Mouse (Mus musculus) adrenal gland, postnatal 14 days (tissue): ENCODE results near the gene Rbm19. TPM values are rescaled to one million over a fixed set of nuclear protein-coding genes. Genes with fewer than 3 reads are reported as not detected.

Source experiments
- DNase-seq: peaks from one replicate; pipeline ENCODE4 v3.0.0; 2021; ENCODE audit warnings: mixed read lengths
- total RNA-seq: library from RNA; stranded (reverse); gene quantifications from 2 replicates; pipeline ENCODE4 v1.2.3, GENCODE M21; 2021

Rbm19 gene
- total RNA-seq, 1 experiment from 2014 or later, result 21.9 TPM

DNA sequence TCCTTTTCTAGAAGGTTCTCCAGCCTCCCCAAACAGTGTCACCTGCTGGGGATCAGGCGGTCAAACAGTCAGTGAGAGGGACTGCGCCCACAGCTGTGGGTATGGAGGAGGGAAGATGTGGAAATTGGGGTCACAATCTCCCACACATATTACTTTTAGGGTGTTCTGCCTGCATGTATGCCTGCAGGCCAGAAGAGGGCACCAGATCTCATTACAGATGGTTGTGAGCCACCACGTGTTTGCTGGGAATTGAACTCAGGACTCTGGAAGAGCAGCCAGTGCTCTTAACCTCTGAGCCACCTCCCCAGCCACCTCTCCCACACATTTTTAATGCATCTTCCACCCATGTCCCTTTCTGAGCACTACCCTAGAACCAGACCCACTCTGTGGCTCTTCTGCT, 88.1 kb downstream of the Rbm19 start:
- DNase-seq, result no peak

DNA sequence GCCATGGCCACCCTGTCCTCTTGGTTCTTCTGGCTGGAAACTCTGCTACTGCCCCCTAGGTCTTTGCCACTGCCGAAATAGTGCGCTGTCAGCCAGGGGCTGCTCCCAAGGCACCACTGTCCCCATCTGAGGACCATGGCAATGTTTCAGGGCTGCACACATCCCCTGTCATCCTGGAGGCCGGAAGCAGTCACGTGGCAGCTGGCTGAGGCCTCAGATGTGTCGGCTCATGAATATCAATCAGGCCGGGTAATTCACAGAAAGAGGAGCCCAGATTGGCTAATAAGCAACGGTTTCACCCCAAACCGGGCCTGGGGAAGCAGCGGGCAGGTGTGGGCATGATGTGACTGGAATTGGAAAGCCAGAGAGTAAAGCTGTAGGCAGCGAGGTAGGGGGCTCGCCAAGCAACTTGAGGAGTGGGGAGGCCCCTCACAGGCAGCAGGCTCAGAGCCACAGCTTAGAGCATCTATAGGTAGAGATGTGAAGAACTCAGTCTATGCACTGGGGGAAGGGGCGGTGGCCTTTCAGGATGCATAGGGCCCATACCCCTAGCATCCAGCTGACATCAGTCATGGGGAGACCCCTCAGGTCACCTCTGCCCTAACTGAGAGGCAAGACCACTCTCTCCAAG, 90.2 kb downstream of the Rbm19 start:
- DNase-seq, result no peak

DNA sequence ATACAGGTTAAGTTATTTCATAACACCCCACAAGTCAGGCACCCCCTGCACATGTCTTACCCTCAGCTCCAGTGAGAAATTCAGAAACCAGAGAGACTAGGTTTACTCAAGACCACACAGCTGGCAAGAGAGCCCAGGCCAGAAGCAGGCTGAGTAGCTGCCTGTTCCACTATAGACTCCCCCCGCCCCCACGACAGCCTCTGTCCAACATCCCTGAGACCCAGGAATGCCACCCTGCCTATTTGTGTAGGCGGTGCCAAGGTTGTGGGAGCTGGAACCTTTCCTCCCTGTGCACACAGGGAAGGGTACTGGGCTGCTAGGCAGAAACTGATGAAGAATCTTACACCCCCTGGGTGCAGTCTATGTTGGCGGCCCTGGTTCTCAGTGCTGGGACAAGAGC, 91.2 kb downstream of the Rbm19 start:
- no peak for DNase-seq

DNA sequence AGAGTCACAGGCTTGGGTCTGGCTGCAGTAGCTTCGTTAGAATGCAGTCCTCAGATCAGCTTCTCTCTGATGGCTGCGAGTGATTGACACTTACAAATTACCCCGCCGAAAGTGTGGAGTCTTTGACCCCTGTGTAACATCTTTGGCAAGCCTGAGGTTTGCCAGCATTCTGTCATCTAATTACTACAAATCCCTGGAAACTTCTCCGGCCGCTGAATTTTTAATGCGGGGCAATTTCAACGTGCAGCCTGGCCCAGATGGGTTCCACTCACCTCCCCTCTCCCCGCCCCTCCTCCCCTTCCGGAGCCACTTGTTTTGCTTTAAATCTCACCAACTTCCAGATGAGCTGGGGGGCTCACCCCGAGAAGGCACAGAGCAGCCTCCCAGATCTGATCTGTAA, 94.4 kb downstream of the Rbm19 start:
- no peak for DNase-seq

DNA sequence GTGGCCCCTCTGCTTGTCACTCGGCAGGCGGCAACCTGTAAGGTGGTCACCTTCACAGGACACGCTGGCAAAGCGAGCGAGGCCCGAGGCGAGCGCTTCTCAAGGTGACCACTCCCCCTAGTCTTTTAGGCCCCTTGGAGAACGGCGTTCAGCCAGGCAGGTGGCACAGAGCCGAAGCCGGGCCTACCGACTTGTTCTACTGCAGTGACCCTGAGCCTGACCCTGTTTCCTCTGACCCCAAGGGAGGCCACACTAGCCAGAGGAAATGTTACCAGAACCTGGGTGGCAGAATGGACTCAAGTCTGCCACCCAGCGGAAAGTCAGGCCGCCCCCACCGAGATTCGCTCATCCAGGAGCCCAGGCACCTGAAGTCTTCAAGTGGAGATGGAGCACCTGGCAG, 94.9 kb downstream of the Rbm19 start:
- peak; percentile 60 for DNase-seq

DNA sequence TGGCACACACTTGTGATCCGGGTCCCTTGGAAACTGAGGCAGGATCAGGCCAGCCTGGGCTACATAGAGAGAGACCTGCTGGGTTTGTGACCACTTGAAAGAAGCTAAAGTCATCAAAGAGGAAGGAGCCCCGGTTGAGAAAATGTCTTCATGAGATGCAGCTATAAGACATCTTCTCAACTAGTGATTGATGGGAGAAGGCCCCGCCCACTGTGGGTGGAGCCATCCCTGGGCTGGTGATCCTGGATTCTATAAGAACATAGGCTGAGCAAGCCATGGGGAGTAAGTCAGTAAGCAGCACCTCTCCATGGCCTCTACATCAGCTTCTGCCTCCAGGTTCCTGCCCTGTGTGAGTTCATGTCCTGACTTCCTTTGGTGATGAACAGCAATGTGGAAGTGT, 98.2 kb downstream of the Rbm19 start:
- no peak for DNase-seq

DNA sequence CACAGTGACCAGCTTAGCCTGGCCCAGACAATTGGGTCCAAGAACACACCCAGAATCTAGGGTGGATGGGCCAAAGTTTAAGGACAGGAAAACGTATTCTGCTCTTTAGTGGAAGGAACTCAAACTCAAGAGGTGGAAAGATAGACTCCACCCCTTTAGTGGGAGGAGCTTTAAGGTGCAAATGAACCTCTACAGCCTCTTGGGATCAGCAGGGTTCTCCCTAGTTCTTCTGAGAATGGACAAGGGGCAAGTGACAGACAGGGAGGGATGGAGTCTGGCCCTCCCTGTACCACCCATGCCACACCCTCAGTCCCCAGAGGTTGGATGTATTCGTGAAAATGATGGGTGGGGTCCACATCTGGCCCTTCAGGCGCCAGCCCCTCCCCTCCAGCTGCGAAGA, 105.0 kb downstream of the Rbm19 start:
- DNase-seq, result no peak

DNA sequence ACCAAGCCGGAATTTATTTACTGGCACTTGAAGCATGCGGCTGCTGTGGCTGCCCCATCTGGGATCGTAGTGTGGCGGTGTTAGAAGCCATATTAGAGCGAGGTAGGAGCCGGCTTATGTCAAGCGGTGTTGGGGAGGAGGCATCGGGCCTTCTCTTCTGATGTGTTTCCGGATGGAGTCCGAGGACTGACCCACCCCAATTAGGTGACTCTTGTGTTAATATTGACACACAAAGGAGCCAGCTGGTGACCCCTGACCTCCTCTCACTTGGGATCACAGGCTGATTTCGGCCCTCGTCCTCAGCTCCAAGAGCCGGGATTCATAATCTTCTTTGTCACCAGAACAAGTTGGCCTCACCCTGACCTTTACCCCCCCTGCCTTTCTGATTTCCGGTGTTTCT, 109.1 kb downstream of the Rbm19 start:
- DNase-seq, result no peak

DNA sequence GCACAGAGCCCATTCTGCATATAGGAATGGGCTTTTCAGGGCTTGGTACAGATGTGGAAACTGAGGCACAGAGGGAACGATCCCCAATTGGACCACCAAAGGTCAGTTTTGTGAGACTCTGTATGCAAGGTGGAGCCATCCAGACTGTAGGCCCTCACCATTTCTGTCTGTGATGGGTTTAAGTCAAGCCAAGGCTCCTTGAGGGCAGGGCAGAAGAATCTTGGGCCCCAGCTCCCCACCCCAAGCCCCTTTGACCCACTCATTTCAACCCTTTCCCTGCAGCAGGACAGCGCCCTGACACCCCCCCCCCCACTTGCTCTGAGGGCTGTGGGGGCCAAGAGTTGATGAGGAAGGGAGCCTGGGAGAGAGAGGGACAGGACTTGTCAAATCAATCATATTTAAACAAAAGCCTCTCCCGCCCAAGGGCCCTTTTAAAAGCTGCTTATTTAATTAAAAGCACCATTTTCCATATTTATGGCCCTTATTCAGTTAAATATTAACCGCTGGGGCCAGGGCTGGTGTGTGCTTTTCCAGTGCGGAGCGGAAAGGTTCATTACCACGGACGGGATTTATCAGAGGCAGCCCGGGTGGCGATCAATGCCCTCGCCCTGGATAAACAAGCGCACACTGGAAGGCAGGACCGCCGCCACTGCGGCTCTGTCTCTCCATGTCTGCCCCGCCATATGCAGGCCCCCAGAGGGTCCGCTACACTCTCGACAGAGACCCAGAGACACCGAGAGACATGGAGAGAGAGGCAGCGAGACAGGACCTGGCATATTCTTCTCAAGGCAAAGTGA, 112.5 kb downstream of the Rbm19 start:
- DNase-seq, result no peak

DNA sequence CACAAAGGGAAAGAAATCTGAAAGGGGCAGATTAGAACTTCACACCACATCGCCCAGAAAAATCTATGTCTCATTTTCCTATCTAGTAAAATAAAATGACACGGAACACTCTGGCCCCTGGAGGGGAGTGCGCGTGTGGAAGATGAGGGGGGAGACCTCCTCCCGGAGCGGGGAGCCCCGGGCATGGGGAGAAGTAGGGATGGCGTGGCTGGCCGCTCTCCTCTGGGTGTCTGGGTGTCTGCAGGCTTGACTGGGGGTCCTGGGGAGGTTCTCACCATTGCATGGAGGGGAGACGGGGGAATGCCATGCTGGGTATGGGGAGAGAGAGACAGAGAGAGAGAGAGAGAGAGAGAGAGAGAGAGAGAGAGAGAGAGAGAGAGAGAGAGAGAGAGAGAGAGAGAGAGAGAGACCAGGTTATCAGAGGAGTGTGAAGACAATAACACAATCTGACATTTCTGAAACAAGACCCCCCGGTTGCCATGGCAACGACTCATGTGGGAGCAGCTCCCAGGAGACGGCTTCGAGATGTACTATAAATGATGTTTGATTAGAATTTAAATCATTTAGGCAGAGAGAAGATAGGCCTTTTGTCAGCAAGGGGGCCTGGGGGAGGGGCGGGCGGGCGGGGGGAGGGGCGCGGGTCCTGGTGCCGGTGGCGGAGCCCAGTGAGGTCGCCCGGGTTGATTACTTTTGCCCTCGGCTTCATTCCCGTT, 115.3 kb downstream of the Rbm19 start:
- DNase-seq, result no peak

DNA sequence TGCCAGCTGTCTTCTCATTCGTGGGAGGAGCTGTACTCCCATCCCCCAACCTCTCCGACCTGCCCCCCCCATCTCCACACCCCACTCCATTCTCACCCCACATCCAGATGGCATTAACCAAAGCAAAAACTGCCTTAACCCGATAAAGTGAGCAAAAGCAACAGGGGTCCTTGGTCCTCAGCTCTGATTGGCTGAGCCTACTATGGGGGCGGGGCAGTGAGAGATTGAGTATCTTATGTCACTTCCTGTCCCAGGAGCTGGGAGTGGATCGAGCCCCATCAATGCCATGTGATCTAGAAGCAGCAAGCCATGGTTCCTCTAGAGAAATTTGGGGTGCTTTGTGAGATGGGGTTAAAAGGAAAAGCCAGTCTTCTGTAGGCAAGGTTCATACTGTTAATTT, 118.9 kb downstream of the Rbm19 start:
- no peak for DNase-seq

DNA sequence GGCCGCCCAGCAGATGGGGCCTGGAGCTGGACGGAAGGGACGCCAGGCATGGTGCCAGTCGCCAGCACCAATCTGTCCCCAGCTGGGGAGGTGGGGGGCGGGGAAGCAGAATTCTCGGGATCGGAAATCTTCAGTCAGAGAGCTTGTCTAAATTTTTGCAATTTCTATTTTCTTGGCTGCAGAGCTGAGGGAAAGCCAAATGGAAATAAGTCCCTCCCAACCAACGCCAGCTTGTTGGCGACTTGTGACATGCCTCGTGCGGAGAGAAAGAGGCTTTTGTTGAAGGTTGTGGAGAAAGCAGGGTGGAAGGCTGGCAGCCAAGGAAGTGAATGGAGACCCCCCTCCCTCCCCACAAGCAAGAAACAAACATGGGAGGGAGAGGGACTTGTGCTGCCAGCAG, 119.3 kb downstream of the Rbm19 start:
- no peak for DNase-seq

DNA sequence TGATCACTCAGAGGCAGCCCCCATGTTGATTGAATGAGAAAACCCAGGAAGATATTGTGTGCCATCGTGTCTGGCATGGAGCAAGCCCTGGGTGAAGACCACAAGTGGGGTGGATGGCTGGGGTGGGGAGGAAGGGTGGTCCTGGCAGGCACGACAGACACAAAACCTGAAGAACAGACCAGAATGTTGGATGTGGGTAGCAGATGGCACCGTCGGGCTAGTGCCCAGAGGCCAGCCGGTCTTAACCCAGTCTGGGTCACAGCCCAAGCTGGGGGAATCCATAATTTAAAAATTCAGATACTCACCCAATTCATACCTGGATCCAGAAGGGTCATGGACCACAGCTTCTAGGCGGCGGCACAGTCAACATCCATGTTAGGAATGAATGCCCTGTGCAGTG, 123.8 kb downstream of the Rbm19 start:
- DNase-seq, result no peak

DNA sequence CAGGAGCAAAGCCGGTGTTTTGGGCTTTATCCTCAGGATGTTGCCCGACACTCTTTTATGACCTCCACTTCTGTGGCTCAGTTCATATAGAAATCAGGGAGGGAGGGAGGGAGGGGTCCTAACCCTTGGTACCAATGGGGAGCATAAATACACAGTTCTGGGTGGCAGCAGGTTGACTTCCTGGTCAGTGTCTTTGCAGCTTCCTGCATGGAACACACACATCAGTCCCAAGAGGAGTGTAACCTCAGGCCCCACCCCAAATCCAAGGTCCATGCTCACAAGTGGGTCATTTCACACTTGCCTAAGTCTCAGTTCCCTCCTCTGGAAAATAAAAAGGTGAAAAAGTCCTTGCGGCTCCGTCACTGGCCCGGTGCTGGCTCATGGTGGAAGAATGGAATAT, 129.1 kb downstream of the Rbm19 start:
- no peak for DNase-seq
